In genomic region chr9:44417156-44417891, GRCm38 (mm10) we compare ENCODE assay signal across 8 mouse cellular contexts. TPM values are rescaled to one million over a fixed set of nuclear protein-coding genes. Genes with fewer than 3 reads are reported as not detected.
DNase-seq lines count a peak whose midpoint lies in the region; ATAC-seq and TF ChIP-seq lines count a peak whose summit lies in the region.

No protein-coding gene starts in this region.

- H3K4me2 ChIP-seq in lung, embryonic 16.5 days (ENCODE audit: low read depth, low read length): peak overlapping the region; percentile 86
- H3K4me2 ChIP-seq in intestine, embryonic 14.5 days (ENCODE audit: low read length): peak overlapping the region; percentile 84
- peak overlapping the region; percentile 93 for H3K4me2 ChIP-seq in neural tube, embryonic 13.5 days

- WGBS in lung, embryonic 16.5 days: 6% methylated on average over 26 of the region's 26 CpGs
- 8% methylated on average over 26 of the region's 26 CpGs for WGBS in intestine, embryonic 14.5 days
- WGBS in neural tube, embryonic 13.5 days: 9% methylated on average over 26 of the region's 26 CpGs

- peak overlapping the region; percentile 80 for H3K4me3 ChIP-seq in lung, embryonic 16.5 days (ENCODE audit: low read length)
- H3K4me3 ChIP-seq in embryonic fibroblast, embryonic 13.5 days (ENCODE audit: insufficient read depth, low read length): peak overlapping the region; percentile 87
- H3K4me3 ChIP-seq in intestine, embryonic 14.5 days (ENCODE audit: low read depth, low read length): peak overlapping the region; percentile 77
- H3K4me3 ChIP-seq in neural tube, embryonic 13.5 days: peak overlapping the region; percentile 86

- intact Hi-C loops in gastrocnemius, postnatal 14 days (cut with DNase I; ENCODE audit: low total_unique reads): no loop called here

- H3K36me3 ChIP-seq in lung, embryonic 16.5 days (ENCODE audit: control insufficient read depth, insufficient read depth, low read length): peaks cover 7% of the 10 kb centered on the region
- peaks cover 28% of the 10 kb centered on the region for H3K36me3 ChIP-seq in intestine, embryonic 14.5 days (ENCODE audit: control insufficient read depth, insufficient read depth, low read length)
- H3K36me3 ChIP-seq in neural tube, embryonic 13.5 days: peaks cover 34% of the 10 kb centered on the region

- no peaks in the 10 kb centered on the region for H3K27me3 ChIP-seq in lung, embryonic 16.5 days (ENCODE audit: control insufficient read depth, insufficient read depth, low read depth, low read length)
- H3K27me3 ChIP-seq in intestine, embryonic 14.5 days (replicated peaks; ENCODE audit: control insufficient read depth, insufficient read depth, low read length): no peaks in the 10 kb centered on the region
- H3K27me3 ChIP-seq in neural tube, embryonic 13.5 days: no peaks in the 10 kb centered on the region

- H3K9ac ChIP-seq in lung, embryonic 16.5 days (ENCODE audit: low read length): peak overlapping the region; percentile 83
- H3K9ac ChIP-seq in intestine, embryonic 14.5 days (ENCODE audit: low read length): peak overlapping the region; percentile 78
- peak overlapping the region; percentile 90 for H3K9ac ChIP-seq in neural tube, embryonic 13.5 days

- no peak for TF ChIP-seq POLR2A in embryonic fibroblast, embryonic 13.5 days (IDR thresholded peaks at IDR 0.05; ENCODE audit: low read depth, low read length)

- no peak for TF ChIP-seq CTCF in embryonic fibroblast, embryonic 13.5 days (IDR thresholded peaks at IDR 0.05; ENCODE audit: borderline replicate concordance, insufficient read depth, low read length)

- DNase-seq in lung, postnatal 14 days: no peak
- DNase-seq in intestine, embryonic 14.5 days (ENCODE audit: low spot score): no peak
- DNase-seq in spleen, postnatal 10 days (ENCODE audit: low spot score in 2 of 2): no peak
- no peak for DNase-seq in gastrocnemius, postnatal 14 days
- DNase-seq in B cell, adult 2 months: no peak

- no peaks in the 10 kb centered on the region for H3K9me3 ChIP-seq in lung, embryonic 16.5 days (ENCODE audit: control insufficient read depth, low read length)
- H3K9me3 ChIP-seq in intestine, embryonic 14.5 days (ENCODE audit: control insufficient read depth, low read length): no peaks in the 10 kb centered on the region
- no peaks in the 10 kb centered on the region for H3K9me3 ChIP-seq in neural tube, embryonic 13.5 days

- peak overlapping the region; percentile 80 for H3K27ac ChIP-seq in lung, embryonic 16.5 days (ENCODE audit: low read length)
- no peak overlapping the region for H3K27ac ChIP-seq in embryonic fibroblast, embryonic 13.5 days (ENCODE audit: insufficient read depth, low read length)
- 0 out of 2 replicates have a peak overlapping the region, but pooled peaks have one; percentile 47 for H3K27ac ChIP-seq in intestine, embryonic 14.5 days (ENCODE audit: low read depth)
- H3K27ac ChIP-seq in neural tube, embryonic 13.5 days (replicated peaks): peak overlapping the region; percentile 87

- peaks cover 10% of the 10 kb centered on the region for H3K4me1 ChIP-seq in lung, embryonic 16.5 days (replicated peaks; ENCODE audit: control insufficient read depth, insufficient read depth, low read length)
- no peaks in the 10 kb centered on the region for H3K4me1 ChIP-seq in embryonic fibroblast, embryonic 13.5 days (ENCODE audit: control insufficient read depth, insufficient read depth, low read length)
- H3K4me1 ChIP-seq in intestine, embryonic 14.5 days (replicated peaks; ENCODE audit: control insufficient read depth, insufficient read depth, low read length): peaks cover 6% of the 10 kb centered on the region; the same call in 1 of the 2 replicates
- peaks cover 22% of the 10 kb centered on the region for H3K4me1 ChIP-seq in neural tube, embryonic 13.5 days (replicated peaks)

- peak; percentile 71 for ATAC-seq in lung, embryonic 16.5 days (ENCODE audit: low read depth)
- peak; percentile 71 for ATAC-seq in intestine, embryonic 14.5 days (replicated peaks; ENCODE audit: low FRiP score, low TSS enrichment, low read depth)
- peak; percentile 76 for ATAC-seq in neural tube, embryonic 13.5 days (ENCODE audit: low read depth)

RNA-seq across cellular contexts. Expression of gene Ccdc84, which starts 1.0 kb away (rescaled TPM):
- polyA plus RNA-seq in lung, embryonic 16.5 days (2015; fragmentation: Nextera tagmentation; extraction: Ambion mirVana): 32.5 TPM in 2 replicates
- 10.2 and 13.4 TPM in 2 replicates for polyA plus RNA-seq in embryonic fibroblast, embryonic 13.5 days (2011; ENCODE audit: insufficient read length, low read depth, missing spikeins)
- polyA plus RNA-seq in intestine, embryonic 14.5 days (2014; fragmentation: Nextera tagmentation; extraction: Ambion mirVana): 27.1 and 29.3 TPM in 2 replicates
- 28.7 and 32.6 TPM in 2 replicates for polyA plus RNA-seq in neural tube, embryonic 13.5 days (2015; fragmentation: Nextera tagmentation; extraction: Ambion mirVana)
- 1 to 10 TPM; 4.4 to 5.6 TPM for total RNA-seq in gastrocnemius, postnatal 14 days (2021)

RNA-seq across cellular contexts. Expression of gene Trappc4, which starts 9.9 kb away (rescaled TPM):
- 131 and 135 TPM in 2 replicates for polyA plus RNA-seq in lung, embryonic 16.5 days (2015; fragmentation: Nextera tagmentation; extraction: Ambion mirVana)
- polyA plus RNA-seq in embryonic fibroblast, embryonic 13.5 days (2011; ENCODE audit: insufficient read length, low read depth, missing spikeins): 104 and 112 TPM in 2 replicates
- 113 and 120 TPM in 2 replicates for polyA plus RNA-seq in intestine, embryonic 14.5 days (2014; fragmentation: Nextera tagmentation; extraction: Ambion mirVana)
- 324 and 343 TPM in 2 replicates for polyA plus RNA-seq in neural tube, embryonic 13.5 days (2015; fragmentation: Nextera tagmentation; extraction: Ambion mirVana)
- 10 to 100 TPM; 17.5 to 19.9 TPM for total RNA-seq in gastrocnemius, postnatal 14 days (2021)

RNA-seq across cellular contexts. Expression of gene Rps25, which starts 10.4 kb away (rescaled TPM):
- polyA plus RNA-seq in lung, embryonic 16.5 days (2015; fragmentation: Nextera tagmentation; extraction: Ambion mirVana): 1,846 and 1,855 TPM in 2 replicates
- 2,978 and 3,912 TPM in 2 replicates for polyA plus RNA-seq in embryonic fibroblast, embryonic 13.5 days (2011; ENCODE audit: insufficient read length, low read depth, missing spikeins)
- 2,858 and 3,005 TPM in 2 replicates for polyA plus RNA-seq in intestine, embryonic 14.5 days (2014; fragmentation: Nextera tagmentation; extraction: Ambion mirVana)
- polyA plus RNA-seq in neural tube, embryonic 13.5 days (2015; fragmentation: Nextera tagmentation; extraction: Ambion mirVana): 1,179 TPM in 2 replicates
- 1,000 to 10,000 TPM in 1 of 2 experiments, 100 to 1,000 TPM in 1; 952 to 1,089 TPM for total RNA-seq in gastrocnemius, postnatal 14 days (2021)

RNA-seq across cellular contexts. Expression of gene Slc37a4, which starts 20.7 kb away (rescaled TPM):
- polyA plus RNA-seq in lung, embryonic 16.5 days (2015; fragmentation: Nextera tagmentation; extraction: Ambion mirVana): 19.9 and 21.9 TPM in 2 replicates
- 7.0 and 7.7 TPM in 2 replicates for polyA plus RNA-seq in embryonic fibroblast, embryonic 13.5 days (2011; ENCODE audit: insufficient read length, low read depth, missing spikeins)
- 37.8 and 38.1 TPM in 2 replicates for polyA plus RNA-seq in intestine, embryonic 14.5 days (2014; fragmentation: Nextera tagmentation; extraction: Ambion mirVana)
- polyA plus RNA-seq in neural tube, embryonic 13.5 days (2015; fragmentation: Nextera tagmentation; extraction: Ambion mirVana): 62.9 and 71.2 TPM in 2 replicates
- total RNA-seq in gastrocnemius, postnatal 14 days (2021): 100 to 1,000 TPM; 164 to 179 TPM

RNA-seq across cellular contexts. Expression of gene Foxr1, which starts 23.6 kb away (rescaled TPM):
- polyA plus RNA-seq in lung, embryonic 16.5 days (2015; fragmentation: Nextera tagmentation; extraction: Ambion mirVana): not detected in 2 replicates
- polyA plus RNA-seq in embryonic fibroblast, embryonic 13.5 days (2011; ENCODE audit: insufficient read length, low read depth, missing spikeins): not detected in 2 replicates
- not detected in 2 replicates for polyA plus RNA-seq in intestine, embryonic 14.5 days (2014; fragmentation: Nextera tagmentation; extraction: Ambion mirVana)
- polyA plus RNA-seq in neural tube, embryonic 13.5 days (2015; fragmentation: Nextera tagmentation; extraction: Ambion mirVana): not detected in 2 replicates
- not detected for total RNA-seq in gastrocnemius, postnatal 14 days (2021)
